Mouse (Mus musculus): ENCODE measurements around the gene Slamf1.

Slamf1 gene

DNA sequence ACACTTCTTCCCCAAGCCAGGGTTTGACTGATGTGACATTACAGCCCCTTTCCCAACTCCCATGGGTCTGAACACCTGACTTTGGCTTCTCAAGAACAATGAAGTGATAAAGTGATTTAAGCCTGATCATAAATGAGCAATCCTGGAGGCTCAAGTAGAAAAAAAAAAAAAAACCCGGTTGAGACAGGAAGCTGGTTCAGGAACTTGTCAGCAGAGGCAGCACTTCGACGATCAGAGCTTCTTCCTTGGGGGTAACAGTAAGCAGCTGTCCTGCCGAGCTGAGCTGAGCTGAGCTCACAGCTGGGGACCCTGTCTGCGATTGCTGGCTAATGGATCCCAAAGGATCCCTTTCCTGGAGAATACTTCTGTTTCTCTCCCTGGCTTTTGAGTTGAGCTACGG lies at the start of gene Slamf1:
Gene Slamf1 (plus strand): TSS at position 230 of the 400 bp plus-strand sequence.
- ATAC-seq (ENCODE audit: insufficient number of reproducible peaks, low FRiP score, low TSS enrichment): no peak

DNA sequence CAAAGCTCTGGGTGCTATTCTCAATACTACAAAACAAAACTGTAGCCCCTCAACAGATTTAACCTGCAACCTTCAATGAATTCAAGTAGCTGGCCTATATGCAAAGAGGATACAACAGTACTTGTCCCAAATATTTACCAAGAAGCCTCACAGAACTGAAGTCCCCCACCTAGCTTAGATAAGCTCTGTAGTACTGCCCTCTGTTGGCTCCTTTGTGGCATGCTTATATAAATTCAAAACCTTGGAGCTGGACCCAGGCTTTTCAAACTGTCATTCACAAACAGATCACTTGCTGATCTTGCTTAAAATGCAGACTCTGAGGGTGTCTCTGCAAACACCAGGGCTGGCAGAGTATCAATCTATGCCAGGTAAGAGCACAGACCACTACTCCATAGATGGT lies 35.7 kb upstream of the Slamf1 start:
- no peak for ATAC-seq (ENCODE audit: insufficient number of reproducible peaks, low FRiP score, low TSS enrichment)

DNA sequence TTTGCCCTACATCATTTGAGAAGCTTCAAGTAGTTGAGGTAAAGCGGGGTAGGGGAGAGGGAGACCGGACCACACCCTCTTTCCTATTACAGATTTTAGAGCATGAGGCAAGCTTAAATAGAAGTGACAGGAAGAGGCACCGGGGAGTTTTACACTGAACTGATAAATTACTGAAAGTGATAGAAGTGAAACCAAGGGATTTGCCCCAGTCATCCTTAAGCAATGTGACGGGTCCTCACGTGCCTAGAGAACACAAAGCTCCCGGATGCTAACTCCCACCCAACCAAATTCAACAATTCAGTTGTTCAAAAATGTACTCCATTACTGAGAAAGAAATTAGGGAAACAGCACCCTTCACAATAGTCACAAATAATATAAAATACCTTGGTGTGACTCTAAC lies 32.0 kb upstream of the Slamf1 start:
- no peak for ATAC-seq (ENCODE audit: insufficient number of reproducible peaks, low FRiP score, low TSS enrichment)

DNA sequence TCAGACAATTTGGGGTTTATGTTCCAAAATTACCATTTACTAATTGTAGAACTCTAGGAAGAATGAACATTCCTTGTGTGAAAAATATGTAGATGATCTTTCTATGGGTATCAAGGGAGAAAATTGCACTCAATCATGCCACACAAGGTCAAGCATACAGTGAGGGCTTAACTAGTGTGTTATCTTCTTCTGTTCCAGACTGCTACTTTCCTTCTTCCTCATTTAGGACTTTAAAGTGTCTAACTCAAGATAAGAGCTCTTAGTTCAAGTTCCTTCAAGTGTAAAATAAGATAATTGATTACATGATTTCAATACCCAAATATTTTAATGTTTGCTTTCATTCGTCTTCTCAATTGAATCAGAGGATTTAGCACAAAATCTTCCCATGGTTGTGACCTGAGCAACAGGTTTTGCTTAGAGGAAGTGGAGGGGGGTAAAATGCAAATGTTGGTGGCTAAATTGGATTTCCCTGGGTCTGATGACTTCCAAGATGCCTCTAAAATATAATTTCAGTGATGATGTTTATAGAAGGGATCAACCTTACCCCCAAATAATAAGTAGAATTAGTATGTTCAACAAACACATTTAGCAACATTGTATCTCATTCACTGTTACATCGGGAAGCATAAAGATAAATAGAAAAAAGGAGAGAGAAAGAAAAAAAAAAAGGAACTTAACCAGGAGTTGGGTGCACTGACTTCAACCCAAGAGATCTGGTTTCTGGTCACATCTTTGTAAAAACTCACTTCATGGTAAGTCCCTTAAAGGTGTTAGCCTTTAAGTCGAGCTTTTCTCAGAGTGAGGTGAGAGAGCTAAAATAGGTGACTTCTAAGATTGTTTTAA lies 18.6 kb upstream of the Slamf1 start:
- ATAC-seq (ENCODE audit: insufficient number of reproducible peaks, low FRiP score, low TSS enrichment): no peak

DNA sequence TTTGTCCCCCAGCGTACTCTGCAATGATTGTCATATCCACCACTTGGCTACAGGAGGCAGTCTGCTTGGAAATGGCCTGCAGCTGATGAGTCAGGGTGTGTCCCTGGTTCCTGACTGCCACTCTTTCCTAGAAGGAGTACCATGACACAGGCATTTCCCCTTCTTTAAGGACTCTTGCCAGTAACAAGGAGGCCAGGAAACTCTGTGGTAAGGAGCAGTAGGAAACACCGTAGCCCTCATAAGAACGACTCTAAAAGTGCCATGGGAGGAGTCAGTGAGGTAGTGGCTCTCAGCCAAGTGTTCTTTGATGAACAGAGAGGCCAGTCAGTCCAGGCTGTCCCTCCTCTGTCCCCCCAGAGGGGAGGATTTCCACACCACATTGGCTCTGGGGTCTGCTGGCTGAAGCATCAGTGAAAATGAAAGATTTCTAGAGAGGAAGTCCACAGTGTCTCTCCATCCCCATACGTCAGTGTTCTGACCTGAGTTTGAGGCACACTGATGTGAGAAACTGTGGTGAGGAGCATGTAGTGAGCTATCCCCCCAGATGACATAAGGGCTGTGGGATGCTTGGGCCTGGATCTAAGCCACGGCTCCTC lies 5.0 kb upstream of the Slamf1 start:
- no peak for ATAC-seq (ENCODE audit: insufficient number of reproducible peaks, low FRiP score, low TSS enrichment)

DNA sequence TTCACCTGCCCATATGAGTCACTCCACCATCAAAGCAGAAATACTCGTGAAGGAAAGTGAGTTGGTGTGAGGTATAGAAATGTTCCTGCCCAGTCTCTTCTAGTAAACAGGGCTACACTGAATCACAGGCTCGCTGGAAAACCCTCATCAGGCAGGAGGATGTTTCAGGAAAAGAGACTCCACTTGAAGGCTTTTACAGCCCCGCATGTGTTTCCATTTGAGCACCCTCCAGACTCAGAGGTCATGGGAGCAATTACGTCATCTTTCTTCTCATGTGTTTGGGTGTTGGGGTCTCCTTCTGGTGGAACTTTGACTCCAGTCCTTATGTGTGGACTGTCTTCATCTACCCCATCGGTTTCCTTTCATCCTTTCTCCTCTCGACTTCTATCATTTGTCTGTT lies 4.1 kb downstream of the Slamf1 start:
- ATAC-seq (ENCODE audit: insufficient number of reproducible peaks, low FRiP score, low TSS enrichment): no peak

DNA sequence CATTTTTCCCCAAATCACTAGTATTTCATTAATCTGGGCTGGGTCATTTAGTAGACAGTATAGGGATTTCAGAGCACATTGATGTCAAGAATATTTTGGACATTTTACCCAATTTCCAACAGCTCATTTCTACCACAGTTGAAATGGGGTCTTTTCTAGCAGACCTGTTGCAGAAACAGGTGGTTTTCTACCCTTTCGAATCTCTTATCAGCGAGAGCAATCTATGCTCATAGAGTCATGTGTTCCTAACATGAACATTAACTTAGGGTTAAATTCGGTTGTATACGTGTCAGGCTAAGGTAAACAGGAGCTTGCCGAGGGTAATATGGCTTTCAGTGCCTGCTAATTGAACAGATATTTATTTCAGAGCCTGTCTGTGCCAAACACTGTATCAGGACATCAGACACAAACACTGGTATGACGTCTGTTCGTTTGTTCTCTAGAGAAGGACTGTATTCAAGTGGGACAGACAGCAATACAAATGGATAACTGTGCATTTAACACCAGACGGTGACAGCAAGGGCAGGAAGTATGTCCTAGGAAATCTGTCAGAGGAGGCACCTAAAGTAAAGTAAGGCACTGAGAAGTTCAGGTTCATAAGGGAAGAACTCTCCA lies 5.3 kb downstream of the Slamf1 start:
- no peak for ATAC-seq (ENCODE audit: insufficient number of reproducible peaks, low FRiP score, low TSS enrichment)

DNA sequence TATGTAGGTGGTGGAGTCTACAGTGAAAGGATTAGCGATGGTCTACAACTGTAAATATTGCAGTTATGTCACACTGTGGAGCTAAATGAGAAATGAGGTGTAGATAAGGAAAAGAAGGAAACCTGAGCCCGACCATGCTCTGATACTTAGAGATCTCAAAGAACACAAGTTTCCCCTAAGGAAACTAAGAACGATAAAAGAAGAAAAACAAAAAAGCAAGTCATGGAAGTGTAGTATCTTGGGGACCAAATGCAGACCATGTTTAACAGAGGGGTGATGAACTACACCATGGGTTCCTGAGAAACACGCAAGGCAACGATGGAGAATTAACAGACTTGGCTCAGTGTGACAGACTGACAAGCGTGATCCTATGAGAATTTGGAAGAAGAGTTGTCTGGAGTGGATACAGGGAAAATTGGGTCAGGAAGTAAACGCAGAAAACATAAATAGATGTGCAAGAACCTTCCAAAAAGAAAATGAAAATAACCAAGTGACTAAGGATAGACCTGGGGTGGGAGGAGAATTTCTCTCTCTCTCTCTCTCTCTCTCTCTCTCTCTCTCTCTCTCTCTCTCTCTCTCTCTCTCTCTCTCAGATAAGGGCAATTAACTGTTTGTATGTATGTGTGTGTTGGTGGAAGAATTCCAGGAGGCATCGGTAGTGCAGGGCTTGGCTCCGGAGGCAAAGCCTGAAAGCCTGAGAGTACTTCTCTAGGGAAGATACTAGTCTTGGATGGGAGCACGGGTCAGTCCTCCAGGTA lies 6.5 kb downstream of the Slamf1 start:
- no peak for ATAC-seq (ENCODE audit: insufficient number of reproducible peaks, low FRiP score, low TSS enrichment)

DNA sequence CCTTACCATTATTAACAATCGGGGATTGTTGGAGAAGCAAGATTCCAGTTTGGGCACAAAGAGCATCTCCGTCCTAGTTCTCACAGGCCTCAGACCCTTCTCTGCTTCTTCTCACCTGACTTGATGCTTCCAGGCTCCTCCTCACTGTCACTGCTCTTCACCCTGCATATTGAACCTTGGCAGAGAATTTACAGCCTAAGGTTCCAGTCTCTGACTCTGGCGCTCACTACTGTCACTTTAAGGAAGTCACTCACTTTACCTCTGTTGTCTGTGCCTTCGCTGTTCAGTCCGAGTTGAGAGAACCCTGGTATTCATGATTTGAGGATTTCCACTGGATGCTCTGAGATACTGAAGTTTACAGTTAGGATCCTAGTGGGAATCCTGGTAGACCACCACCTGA lies 7.3 kb downstream of the Slamf1 start:
- ATAC-seq (ENCODE audit: insufficient number of reproducible peaks, low FRiP score, low TSS enrichment): no peak

DNA sequence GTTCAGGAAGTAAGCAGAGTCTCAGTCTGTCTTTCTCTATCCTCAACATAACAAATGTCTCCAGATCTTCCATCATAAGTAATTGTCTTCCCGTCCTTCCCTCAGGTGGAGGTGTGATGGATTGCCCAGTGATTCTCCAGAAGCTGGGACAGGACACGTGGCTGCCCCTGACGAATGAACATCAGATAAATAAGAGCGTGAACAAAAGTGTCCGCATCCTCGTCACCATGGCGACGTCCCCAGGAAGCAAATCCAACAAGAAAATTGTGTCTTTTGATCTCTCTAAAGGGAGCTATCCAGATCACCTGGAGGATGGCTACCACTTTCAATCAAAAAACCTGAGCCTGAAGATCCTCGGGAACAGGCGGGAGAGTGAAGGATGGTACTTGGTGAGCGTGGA lies 7.8 kb downstream of the Slamf1 start:
- ATAC-seq (ENCODE audit: insufficient number of reproducible peaks, low FRiP score, low TSS enrichment): no peak

DNA sequence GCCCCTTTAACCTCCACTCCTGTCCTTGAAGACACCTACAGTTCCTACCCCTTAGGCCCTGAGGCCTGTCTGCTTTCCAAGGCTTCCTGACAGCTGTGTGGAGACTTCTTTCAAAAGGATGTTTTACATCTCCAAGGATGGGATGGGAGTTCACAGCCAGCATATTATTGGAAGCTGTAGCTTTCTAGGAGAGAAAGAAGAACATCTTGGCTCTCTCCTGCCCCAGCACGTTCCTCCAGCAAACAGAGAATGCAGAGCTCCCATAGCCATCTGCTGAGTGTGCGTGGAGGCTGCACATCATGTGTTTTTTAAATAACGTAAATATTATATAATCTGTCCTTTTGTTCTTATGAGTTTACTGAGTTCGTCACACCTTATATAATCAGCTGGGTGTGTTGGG lies 8.9 kb downstream of the Slamf1 start:
- ATAC-seq (ENCODE audit: insufficient number of reproducible peaks, low FRiP score, low TSS enrichment): no peak

DNA sequence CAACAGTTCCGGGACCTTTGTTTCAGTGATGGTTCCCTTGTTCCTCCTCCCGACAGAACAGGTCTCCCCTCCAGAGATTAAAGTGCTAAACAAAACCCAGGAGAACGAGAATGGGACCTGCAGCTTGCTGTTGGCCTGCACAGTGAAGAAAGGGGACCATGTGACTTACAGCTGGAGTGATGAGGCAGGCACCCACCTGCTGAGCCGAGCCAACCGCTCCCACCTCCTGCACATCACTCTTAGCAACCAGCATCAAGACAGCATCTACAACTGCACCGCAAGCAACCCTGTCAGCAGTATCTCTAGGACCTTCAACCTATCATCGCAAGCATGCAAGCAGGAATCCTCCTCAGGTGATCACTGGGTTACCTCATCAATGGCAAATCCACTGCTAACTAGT lies 10.1 kb downstream of the Slamf1 start:
- ATAC-seq (ENCODE audit: insufficient number of reproducible peaks, low FRiP score, low TSS enrichment): no peak

DNA sequence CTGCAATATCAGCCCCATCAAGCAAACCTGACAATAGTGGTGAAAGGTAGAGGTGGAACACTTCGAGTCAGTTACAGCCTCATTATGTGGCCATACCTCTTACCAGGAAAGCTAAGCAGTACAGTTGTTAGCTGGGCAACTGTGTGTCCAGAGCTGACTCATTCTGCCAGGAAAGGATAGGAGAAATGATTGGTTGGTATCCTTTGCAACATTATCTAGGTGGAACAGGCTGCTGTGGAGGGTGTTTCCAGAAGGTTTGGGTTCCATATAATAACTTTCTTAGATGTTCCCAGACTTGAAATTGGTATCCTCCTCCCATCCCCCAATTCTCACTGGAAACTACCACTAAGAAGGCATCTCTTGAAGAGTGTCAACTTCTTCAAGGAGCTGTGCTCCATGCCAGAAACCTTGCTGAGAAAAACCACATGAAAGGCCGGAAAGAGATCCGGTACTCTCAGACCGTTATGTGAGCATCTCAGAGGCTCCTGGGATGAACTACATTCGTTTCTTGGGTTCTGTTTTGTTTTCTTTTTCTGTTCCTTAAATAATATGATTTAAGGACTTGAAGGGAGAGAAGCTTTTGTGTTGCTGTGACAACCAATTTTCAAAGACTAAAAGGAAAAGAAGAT lies 15.5 kb downstream of the Slamf1 start:
- ATAC-seq (ENCODE audit: insufficient number of reproducible peaks, low FRiP score, low TSS enrichment): no peak

DNA sequence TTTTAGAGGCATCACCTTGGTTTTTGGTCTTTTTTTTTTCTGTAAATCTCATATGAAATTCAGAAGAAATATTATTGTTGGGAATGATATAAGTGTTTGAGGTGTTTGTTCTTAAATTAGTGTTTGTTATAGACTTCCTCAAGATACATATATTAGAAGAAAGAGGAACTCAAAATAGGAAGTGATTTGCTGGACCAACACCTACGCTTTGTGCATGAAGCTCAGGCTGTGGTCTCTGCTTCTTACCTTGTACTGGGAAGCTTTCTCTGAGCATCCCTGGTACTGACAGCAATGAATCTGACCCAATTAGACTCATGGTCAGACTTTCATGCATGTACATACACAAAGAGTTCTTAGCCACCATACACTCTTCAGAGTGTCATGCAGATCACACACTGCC lies 18.9 kb downstream of the Slamf1 start:
- no peak for ATAC-seq (ENCODE audit: insufficient number of reproducible peaks, low FRiP score, low TSS enrichment)

DNA sequence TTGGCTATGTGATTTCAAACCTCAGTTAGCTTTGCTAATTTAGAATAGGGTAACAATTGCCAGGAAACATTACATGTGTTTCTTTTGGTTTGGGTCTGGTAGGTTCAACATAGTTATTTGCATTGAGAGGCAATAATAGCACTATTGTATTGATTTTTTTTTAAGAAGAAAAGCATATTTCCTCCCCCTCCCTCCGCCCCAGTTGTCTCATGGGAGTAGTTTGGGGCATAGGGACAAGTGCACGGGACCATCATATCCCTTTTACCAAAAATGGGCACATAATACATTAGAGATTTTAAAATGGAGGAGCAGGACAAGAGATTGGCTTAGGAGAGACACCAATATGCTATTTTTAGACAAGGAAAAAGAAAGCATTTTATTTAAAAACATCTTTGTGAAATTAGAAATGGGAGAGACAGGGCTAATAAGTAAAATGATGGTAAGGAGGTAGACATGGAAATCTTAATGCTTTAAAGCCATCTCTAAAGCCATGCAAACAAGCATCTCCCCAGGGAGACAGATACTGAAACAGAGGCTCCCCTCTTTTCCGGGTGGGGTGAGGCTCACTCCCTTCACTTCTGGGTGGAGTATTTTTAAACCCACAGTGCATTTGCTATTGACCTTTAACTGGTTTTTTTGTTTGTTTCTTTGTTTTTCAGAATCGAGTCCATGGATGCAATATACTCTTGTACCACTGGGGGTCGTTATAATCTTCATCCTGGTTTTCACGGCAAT lies 20.5 kb downstream of the Slamf1 start:
- ATAC-seq (ENCODE audit: insufficient number of reproducible peaks, low FRiP score, low TSS enrichment): no peak

DNA sequence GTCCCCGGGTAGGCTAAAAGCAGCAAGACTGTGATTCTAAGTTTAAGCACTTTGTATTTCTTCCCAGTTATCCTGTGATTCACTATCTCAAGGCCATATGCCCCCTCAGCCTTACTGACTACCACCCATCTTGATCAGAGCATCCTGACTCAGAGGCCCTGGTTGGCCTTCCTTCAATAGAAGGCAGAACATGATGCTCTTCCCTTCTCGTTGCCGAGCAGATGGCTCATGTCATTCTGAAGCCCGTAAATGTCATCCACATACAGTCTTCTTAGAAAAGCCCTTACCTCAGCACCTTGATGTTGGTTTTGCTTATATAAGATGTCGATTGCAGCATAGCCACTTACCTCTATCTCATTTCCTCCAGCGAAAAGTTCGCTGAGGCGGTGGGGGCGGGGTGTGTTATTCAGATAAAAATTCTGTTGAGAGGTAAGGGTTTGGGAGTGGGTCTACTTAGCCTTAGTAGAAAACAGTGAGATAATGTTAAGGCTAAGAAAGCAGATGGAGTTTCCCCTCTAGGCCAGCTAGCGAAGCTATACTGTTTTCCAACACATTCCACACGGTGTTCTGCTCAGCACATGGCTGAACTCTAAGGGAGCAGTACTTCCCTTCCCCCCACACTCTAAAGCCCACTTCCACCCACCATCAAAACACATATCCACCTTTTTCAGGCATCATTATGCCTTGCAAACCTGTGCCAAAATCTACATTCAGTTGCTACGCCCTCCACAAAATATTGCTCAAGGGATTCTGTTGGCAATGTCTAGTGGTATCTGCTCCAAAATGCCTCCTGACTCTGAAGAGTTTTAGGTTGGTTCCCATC lies 21.7 kb downstream of the Slamf1 start:
- no peak for ATAC-seq (ENCODE audit: insufficient number of reproducible peaks, low FRiP score, low TSS enrichment)

DNA sequence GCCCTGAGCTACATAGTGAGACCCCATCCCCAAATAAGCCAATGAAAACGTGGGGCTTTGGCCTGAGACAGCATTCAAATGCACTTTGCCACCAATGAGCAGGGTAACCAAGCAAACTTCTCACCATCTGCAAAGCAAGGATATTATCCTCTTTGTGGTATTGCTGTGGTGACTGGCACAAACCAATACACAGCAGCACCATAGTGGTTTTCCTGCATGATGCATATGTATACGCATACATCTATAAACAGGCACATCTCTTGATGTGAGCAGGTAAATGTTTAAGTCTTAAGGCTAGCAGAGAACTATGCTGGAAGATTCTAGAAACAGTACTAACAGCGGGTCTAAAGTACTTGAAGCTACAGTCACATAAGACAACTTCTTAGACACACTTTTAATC lies 22.5 kb downstream of the Slamf1 start:
- ATAC-seq (ENCODE audit: insufficient number of reproducible peaks, low FRiP score, low TSS enrichment): no peak

DNA sequence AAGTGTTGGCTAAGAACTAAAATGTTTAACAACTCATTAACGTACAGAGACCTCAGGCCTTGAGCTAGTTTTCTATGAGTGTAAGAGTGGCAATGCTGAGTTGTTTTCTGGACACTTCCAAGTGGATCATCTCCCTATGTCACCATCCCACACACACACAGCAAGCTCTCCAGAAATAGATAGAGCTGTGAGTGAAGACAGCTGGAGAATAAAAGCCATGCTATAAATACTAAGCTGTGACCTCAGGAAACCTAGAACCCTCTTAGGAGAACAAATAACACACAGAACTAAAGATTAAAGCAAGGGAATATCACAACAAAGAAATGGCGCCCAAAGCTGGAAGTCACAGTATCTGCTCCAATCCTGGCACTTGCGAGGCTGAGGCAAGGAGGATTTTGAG lies 24.6 kb downstream of the Slamf1 start:
- ATAC-seq (ENCODE audit: insufficient number of reproducible peaks, low FRiP score, low TSS enrichment): no peak

DNA sequence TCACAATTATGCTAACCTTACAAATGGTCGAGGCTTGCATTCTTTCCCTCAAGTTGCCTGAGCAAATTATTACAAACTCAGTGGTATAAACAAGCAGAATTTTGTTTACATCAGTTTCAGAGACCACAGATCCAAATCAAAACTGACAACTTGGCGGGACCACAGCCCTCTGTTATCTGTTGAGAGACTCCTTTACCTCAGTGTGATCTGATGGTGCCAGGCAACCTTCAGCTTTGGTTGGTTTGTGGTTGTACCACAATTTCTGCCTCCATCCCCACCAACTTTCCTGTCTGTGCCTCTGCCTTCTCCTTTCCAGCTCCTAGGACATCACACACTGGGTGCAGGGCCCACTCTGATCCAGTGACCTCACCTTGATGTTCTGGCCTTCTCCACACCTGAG lies 29.3 kb downstream of the Slamf1 start:
- ATAC-seq (ENCODE audit: insufficient number of reproducible peaks, low FRiP score, low TSS enrichment): no peak

Data from cerebellum, adult (tissue).